Mouse (Mus musculus) hindbrain, embryonic 13.5 days (tissue): ENCODE measurements around the gene Esrrg. TPM values are rescaled to one million over a fixed set of nuclear protein-coding genes. Genes with fewer than 3 reads are reported as not detected.

Experiments
- ATAC-seq: fragments of 200-750 bp; cut with Nextera tagmentation; 2 replicates; pipeline ENCODE4 v1.8.0; 2017; ENCODE audit warnings: moderate TSS enrichment; ENCODE audit not compliant: low FRiP score
- H3K27ac ChIP-seq: fragments of 300-500 bp; sonication (generic); 2 replicates; pipeline ENCODE4 v1.5.1; 2015; ENCODE audit warnings: inconsistent platforms, mild to moderate bottlenecking, moderate library complexity
- H3K27me3 ChIP-seq: fragments of 300-500 bp; sonication (generic); 2 replicates; pipeline ENCODE4 v1.6.1; 2015; ENCODE audit warnings: mild to moderate bottlenecking, inconsistent platforms
- H3K36me3 ChIP-seq: fragments of 300-500 bp; sonication (generic); 2 replicates; pipeline ENCODE4 v1.6.1; 2015; ENCODE audit warnings: mild to moderate bottlenecking, inconsistent platforms
- H3K4me1 ChIP-seq: fragments of 300-500 bp; sonication (generic); replicated peaks from 2 replicates; pipeline ENCODE4 v1.6.1; 2015; ENCODE audit warnings: inconsistent platforms
- H3K4me2 ChIP-seq: fragments of 300-500 bp; sonication (generic); 2 replicates; pipeline ENCODE4 v1.6.1; 2015; ENCODE audit warnings: inconsistent platforms, mild to moderate bottlenecking, moderate library complexity
- H3K4me3 ChIP-seq: fragments of 300-500 bp; sonication (generic); 2 replicates; pipeline ENCODE4 v1.5.1; 2015; ENCODE audit warnings: mild to moderate bottlenecking, inconsistent platforms
- H3K9ac ChIP-seq: fragments of 300-500 bp; sonication (generic); 2 replicates; pipeline ENCODE4 v1.6.1; 2015; ENCODE audit warnings: mild to moderate bottlenecking, inconsistent platforms
- H3K9me3 ChIP-seq: fragments of 300-500 bp; sonication (generic); 2 replicates; pipeline ENCODE4 v1.6.1; 2016; ENCODE audit warnings: inconsistent platforms
- WGBS: fragments of 180-500 bp; shearing (Covaris S2); methylation state at CpG from one replicate; pipeline ENCODE4 v1.1.7; 2015; 5-methylcytosine and 5-hydroxymethylcytosine counted together
- polyA plus RNA-seq: library from polyadenylated mRNA; unstranded; fragments of >200 nt; fragmentation: Nextera tagmentation; extraction: Ambion mirVana; gene quantifications from 2 replicates; pipeline ENCODE4 v1.2.1, GENCODE M21; 2015

Esrrg gene
- polyA plus RNA-seq, 1 experiment from 2014 or later = 28.9 TPM

DNA sequence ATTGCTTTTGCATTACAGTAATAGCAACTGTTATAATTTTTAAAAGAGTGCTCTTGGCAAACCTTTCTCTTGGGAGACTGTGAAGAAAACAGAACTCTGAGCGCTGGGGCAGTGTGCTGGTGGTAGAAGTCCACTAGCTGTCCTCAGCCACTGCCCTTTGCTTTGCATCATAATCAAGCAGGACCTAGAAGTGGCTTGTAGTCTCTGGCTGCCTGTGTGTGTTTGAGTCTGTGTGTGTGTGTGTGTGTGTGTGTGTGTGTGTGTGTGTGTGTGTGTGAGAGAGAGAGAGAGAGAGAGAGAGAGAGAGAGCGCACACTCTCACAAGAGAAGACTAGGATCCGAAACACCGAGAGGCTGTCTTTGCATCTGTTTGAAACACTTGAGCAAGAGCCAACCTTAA is 390.5 kb downstream of the Esrrg start:
- peak overlapping the region; percentile 37 for H3K4me2 ChIP-seq
- WGBS = 64% methylated on average over 4 of the region's 4 CpGs

GRCm38 (mm10) chr1:188000189-188000588 is 391.6 kb downstream of the Esrrg start:
- Histone ChIP-seq H3K9me3 (no peaks in the 10 kb centered on the region), H3K27me3 (no peaks in the 10 kb centered on the region), H3K4me2 (peak overlapping the region; percentile 37), H3K4me3 (peak overlapping the region; percentile 29), H3K9ac (no peak overlapping the region; the same call in 1 of the 2 replicates), H3K36me3 (no peaks in the 10 kb centered on the region), H3K27ac (no peak overlapping the region), H3K4me1 (peaks cover 13% of the 10 kb centered on the region)
- WGBS = 64% methylated on average over 8 of the region's 8 CpGs
- ATAC-seq = no peak

More for the DNA sequence above, 390.5 kb downstream of the Esrrg start:
- peaks cover 13% of the 10 kb centered on the region for H3K4me1 ChIP-seq
- H3K9me3 ChIP-seq = no peaks in the 10 kb centered on the region
- H3K27ac ChIP-seq = no peak overlapping the region
- ATAC-seq = no peak
- no peaks in the 10 kb centered on the region for H3K36me3 ChIP-seq
- H3K4me3 ChIP-seq = peak overlapping the region; percentile 29
- no peaks in the 10 kb centered on the region for H3K27me3 ChIP-seq
- no peak overlapping the region for H3K9ac ChIP-seq

DNA sequence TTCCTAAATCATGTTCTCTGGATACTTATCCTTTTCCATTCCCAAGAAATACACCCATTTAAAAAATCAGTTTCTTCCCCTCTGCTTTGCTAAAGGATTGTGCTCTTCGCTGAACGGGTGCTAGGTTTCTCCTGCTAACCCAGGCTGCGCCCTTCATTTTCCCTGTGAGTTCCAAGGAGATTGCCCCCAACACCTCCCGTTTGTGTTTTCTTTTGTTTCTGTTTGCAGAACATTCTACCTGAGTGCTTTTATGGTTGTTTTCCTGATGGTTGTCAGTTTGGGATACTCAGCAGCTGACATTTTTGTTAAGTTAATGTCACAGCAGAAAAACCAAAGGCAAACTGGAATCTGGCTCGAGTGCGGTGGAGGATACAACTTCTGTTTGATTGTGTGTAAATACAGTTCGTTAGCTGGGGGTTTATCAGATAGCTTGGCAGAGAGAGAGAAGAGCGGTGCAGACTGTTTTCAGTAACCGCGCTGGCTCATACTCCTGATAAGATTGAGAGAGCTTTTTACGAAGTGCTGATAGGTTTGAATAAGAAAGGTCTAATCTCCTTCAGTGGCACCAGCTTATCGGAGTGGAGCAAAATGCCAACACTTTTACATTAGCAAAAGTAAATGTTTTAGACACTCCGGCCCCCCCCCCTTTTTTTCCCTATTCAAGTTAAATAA is 398.4 kb downstream of the Esrrg start:
- Histone ChIP-seq H3K9ac (no peak overlapping the region), H3K36me3 (no peaks in the 10 kb centered on the region), H3K27ac (no peak overlapping the region), H3K4me1 (peaks cover 10% of the 10 kb centered on the region; the same call in 1 of the 2 replicates), H3K27me3 (no peaks in the 10 kb centered on the region), H3K4me2 (0 out of 2 replicates have a peak overlapping the region, but pooled peaks have one; percentile 18), H3K9me3 (no peaks in the 10 kb centered on the region), H3K4me3 (no peak overlapping the region)
- no peak for ATAC-seq
- WGBS = 80% methylated on average over 13 of the region's 13 CpGs

- no peak overlapping the region for H3K4me3 ChIP-seq
- ATAC-seq = no peak
- no peak overlapping the region for H3K9ac ChIP-seq
- no peaks in the 10 kb centered on the region for H3K27me3 ChIP-seq
- H3K4me2 ChIP-seq = no peak overlapping the region
- peaks cover 10% of the 10 kb centered on the region; the same call in 1 of the 2 replicates for H3K4me1 ChIP-seq
- no peaks in the 10 kb centered on the region for H3K36me3 ChIP-seq
- no peaks in the 10 kb centered on the region for H3K9me3 ChIP-seq
- 73% methylated on average over 13 of the region's 13 CpGs for WGBS
- no peak overlapping the region for H3K27ac ChIP-seq
These were observed 399.9 kb downstream of the Esrrg start for GRCm38 (mm10) chr1:188008476-188008875.

GRCm38 (mm10) chr1:188009868-188010267 is 401.3 kb downstream of the Esrrg start:
- Histone ChIP-seq H3K27me3 (no peaks in the 10 kb centered on the region), H3K36me3 (no peaks in the 10 kb centered on the region), H3K9ac (no peak overlapping the region), H3K27ac (no peak overlapping the region), H3K4me3 (no peak overlapping the region), H3K4me2 (no peak overlapping the region), H3K4me1 (peaks cover 14% of the 10 kb centered on the region), H3K9me3 (no peaks in the 10 kb centered on the region)
- WGBS = 70% methylated on average over 5 of the region's 5 CpGs
- no peak for ATAC-seq

GRCm38 (mm10) chr1:188010860-188011259 is 402.3 kb downstream of the Esrrg start:
- no peaks in the 10 kb centered on the region for H3K9me3 ChIP-seq
- no peak overlapping the region for H3K27ac ChIP-seq
- H3K4me1 ChIP-seq = peaks cover 14% of the 10 kb centered on the region
- no peak for ATAC-seq
- no peaks in the 10 kb centered on the region for H3K36me3 ChIP-seq
- no peaks in the 10 kb centered on the region for H3K27me3 ChIP-seq
- no peak overlapping the region for H3K9ac ChIP-seq
- WGBS = 81% methylated on average over 1 of the region's 1 CpGs
- H3K4me3 ChIP-seq = no peak overlapping the region
- H3K4me2 ChIP-seq = no peak overlapping the region

DNA sequence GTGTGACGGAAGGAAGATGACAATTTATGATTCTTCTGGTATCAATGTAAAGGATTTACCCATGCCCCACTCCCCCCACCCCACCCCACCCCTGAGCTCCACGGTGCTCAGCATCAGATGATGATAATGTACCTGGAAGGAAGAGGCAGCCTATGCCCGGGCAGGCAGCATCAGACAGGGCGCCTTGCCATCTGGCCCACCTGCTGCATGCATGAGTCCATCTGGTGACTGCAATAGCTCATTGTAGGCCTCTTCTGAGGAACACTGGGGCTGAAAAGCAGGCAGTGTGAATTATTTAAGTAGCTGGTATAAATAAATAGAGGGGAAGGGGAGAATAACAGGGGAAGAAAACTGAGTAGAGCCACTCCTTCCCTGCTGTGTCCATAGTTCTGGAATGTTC is 405.8 kb downstream of the Esrrg start:
- Histone ChIP-seq H3K36me3 (no peaks in the 10 kb centered on the region), H3K4me3 (no peak overlapping the region), H3K27ac (no peak overlapping the region), H3K9ac (no peak overlapping the region), H3K4me1 (peaks cover 4% of the 10 kb centered on the region; the same call in 1 of the 2 replicates), H3K27me3 (no peaks in the 10 kb centered on the region), H3K4me2 (no peak overlapping the region), H3K9me3 (no peaks in the 10 kb centered on the region)
- no peak for ATAC-seq
- WGBS = 67% methylated on average over 4 of the region's 4 CpGs

DNA sequence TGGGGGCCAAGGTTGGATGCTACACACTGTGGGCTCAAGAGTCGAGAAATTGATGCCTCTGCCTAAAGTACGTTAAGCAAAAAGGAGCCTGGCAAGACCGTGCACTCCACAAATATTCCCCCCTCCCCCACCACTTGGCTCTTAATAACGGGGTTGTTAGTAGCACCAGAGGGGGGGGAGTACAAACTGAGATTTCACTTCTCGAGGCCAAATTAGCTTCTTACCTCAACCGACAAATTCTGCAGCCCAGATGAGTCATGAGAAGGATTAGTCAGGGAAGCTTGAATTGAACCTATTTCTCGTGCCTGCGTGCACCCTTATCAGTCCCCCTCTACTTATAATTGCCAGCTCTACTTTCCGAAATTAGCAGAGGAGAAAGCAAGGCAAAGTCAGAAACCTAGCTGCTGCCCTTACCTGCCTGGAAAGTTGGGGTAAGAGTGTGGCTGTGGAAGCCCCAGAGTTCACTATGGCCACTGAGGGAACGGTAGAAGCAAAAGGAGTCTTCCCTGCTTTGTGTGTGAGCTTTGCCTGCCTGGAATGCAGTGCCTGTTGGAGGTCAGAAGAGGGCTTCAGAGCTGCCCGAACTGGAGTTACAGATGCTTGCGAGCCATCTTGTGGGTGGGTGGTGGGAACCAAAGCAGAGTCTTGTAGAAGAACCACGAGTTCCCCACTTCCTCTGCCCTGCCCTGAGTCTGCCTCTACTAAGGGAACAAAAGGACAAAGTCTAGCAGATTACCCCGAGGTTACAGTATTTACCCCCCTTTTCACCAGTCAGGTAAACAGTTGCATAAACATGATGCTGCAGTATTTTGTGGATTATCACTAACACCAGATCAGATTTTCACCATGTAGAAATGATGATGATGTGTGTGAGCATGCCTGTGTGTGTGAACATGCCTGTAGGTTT is 409.6 kb downstream of the Esrrg start:
- no peaks in the 10 kb centered on the region for H3K36me3 ChIP-seq
- H3K9ac ChIP-seq = no peak overlapping the region
- no peak overlapping the region for H3K27ac ChIP-seq
- 73% methylated on average over 14 of the region's 14 CpGs for WGBS
- H3K4me2 ChIP-seq = no peak overlapping the region
- ATAC-seq = no peak
- peaks cover 4% of the 10 kb centered on the region; the same call in 1 of the 2 replicates for H3K4me1 ChIP-seq
- H3K27me3 ChIP-seq = no peaks in the 10 kb centered on the region
- H3K4me3 ChIP-seq = no peak overlapping the region
- H3K9me3 ChIP-seq = no peaks in the 10 kb centered on the region

DNA sequence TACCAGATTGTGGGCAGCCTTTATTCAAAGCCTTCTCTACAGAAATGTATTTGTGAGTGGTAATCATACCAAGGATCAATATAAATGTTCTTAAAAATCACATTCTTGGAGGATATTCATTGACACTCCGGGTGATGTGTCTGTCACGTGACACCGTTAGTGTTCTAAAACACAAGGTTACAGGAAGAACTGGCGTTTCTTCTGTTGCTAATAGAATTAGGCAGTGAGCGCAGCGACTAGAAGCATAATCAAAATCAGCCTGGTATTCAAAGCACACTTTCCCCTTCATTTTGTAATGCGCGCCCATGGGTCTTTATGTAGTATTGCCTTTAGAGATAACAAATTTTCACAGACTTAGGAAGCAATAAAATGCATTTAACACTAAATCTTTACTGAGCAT is 420.6 kb downstream of the Esrrg start:
- H3K27me3 ChIP-seq = no peaks in the 10 kb centered on the region
- H3K4me3 ChIP-seq = no peak overlapping the region
- H3K9ac ChIP-seq = no peak overlapping the region
- H3K9me3 ChIP-seq = no peaks in the 10 kb centered on the region
- H3K4me1 ChIP-seq = peaks cover 10% of the 10 kb centered on the region; the same call in 1 of the 2 replicates
- H3K4me2 ChIP-seq = no peak overlapping the region
- 61% methylated on average over 8 of the region's 8 CpGs for WGBS
- ATAC-seq = no peak
- no peaks in the 10 kb centered on the region for H3K36me3 ChIP-seq
- no peak overlapping the region for H3K27ac ChIP-seq

DNA sequence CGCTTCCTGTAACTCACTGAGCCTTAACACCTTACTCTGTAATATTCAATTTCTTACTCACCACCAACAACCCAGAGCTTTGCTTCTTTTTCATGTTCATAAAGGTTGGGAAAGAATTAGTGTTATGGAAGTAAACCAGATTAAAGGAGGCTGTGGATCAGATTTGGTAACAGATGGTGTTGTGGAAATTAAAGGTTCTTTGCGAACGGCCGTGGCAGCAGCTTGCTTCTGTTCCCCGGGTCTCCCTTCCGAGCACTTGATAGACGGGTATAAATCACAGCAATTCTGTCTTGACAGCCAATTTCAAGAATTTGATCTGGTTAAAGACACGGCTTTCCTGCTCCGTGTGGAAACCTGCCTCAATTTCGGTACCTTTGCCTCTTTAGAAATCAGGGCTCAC is 421.5 kb downstream of the Esrrg start:
- Histone ChIP-seq H3K27ac (no peak overlapping the region), H3K36me3 (no peaks in the 10 kb centered on the region), H3K27me3 (no peaks in the 10 kb centered on the region), H3K4me3 (no peak overlapping the region), H3K4me2 (0 out of 2 replicates have a peak overlapping the region, but pooled peaks have one; percentile 13), H3K9ac (no peak overlapping the region), H3K4me1 (peaks cover 10% of the 10 kb centered on the region; the same call in 1 of the 2 replicates), H3K9me3 (no peaks in the 10 kb centered on the region)
- ATAC-seq = no peak
- 29% methylated on average over 10 of the region's 10 CpGs for WGBS

GRCm38 (mm10) chr1:188031276-188031675 is 422.7 kb downstream of the Esrrg start:
- Histone ChIP-seq H3K36me3 (no peaks in the 10 kb centered on the region), H3K9me3 (no peaks in the 10 kb centered on the region), H3K4me3 (no peak overlapping the region), H3K27ac (no peak overlapping the region), H3K4me2 (no peak overlapping the region), H3K4me1 (peaks cover 10% of the 10 kb centered on the region; the same call in 1 of the 2 replicates), H3K27me3 (no peaks in the 10 kb centered on the region), H3K9ac (no peak overlapping the region)
- ATAC-seq = no peak
- WGBS = 21% methylated on average over 4 of the region's 4 CpGs

DNA sequence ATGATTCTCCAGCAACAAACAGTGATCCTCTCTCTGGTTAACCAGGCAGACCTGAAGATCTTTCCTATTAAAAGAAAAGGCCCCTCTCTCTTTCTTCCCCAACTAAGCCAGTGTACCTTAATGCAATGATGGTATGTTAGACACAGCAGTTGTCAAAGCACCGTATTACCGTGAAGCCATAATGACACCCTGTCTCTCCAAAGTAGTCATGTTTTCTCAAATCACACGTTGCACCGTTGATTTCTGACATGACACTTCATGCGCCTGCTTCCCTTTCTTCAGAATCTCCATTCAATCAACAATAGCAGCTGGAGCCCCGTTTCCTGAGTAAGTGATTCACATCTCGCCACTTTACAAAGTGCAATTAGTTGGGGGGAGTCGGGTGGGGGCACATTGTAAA is 427.4 kb downstream of the Esrrg start:
- H3K4me1 ChIP-seq = peaks cover 6% of the 10 kb centered on the region; the same call in 1 of the 2 replicates
- H3K4me2 ChIP-seq = no peak overlapping the region
- no peaks in the 10 kb centered on the region for H3K36me3 ChIP-seq
- ATAC-seq = no peak
- no peaks in the 10 kb centered on the region for H3K27me3 ChIP-seq
- H3K4me3 ChIP-seq = no peak overlapping the region
- WGBS = 49% methylated on average over 8 of the region's 8 CpGs
- H3K27ac ChIP-seq = no peak overlapping the region
- H3K9me3 ChIP-seq = no peaks in the 10 kb centered on the region
- H3K9ac ChIP-seq = no peak overlapping the region
